Mouse (Mus musculus): Measurements from ENCODE around the gene Pkd1. TPM values are rescaled to one million over a fixed set of nuclear protein-coding genes. Genes with fewer than 3 reads are reported as not detected.
A peak's percentile ranks its signal among the peaks of the same experiment; 100 is the strongest.

Pkd1 gene
- total and polyA plus RNA-seq, 3 experiments: 2.8 to 13.4 (median 8.3) TPM

DNA sequence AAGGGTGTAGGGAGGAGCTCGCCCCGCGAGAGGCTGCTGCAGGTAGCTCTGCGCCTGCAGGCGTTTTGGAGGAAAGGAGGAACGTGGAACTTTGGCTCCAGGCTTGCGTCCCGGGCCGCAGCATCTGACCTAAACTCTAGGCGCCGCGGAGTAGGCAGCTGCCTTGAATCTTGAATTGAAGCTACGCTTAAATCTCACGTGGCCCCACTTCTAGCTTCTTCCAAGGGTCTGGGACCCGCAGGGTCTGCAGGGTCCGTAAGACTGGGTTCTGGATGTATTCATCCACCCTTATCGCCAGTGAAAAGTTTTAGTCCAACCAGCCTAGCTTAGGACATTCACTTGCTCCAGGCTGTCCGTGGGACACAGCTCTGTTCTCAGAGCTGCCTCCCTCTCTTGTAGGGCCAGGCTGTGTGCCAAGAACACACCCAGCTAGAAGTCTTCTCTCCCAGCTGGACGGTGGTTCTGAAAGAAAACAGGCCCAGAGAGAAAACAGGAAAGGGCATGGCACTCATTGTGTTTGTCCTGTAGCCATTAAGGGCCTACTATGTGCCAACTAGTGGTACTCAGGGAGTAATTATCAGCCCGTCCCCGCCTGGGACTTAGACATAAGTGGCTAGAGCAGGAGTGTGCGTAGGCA lies 83.3 kb downstream of the Pkd1 start:
- H3K79me2 ChIP-seq (replicated peaks; ENCODE audit: control insufficient read depth, extremely low read depth, insufficient read depth, poor library complexity, severe bottlenecking): no peaks in the 10 kb centered on the region
- H3K27ac ChIP-seq (ENCODE audit: insufficient read depth, low read depth): no peak overlapping the region
- no peak for DNase-seq (ENCODE audit: extremely low read depth)
- dilution Hi-C loops (cut with MboI; ENCODE audit: extremely low pct_ligation_motif_present, extremely low pct_unique_long_range_greater_than_20kb, low sequenced_read_pairs) (no loop called here), in situ Hi-C loops (cut with MboI; ENCODE audit: low pct_ligation_motif_present, low pct_unique_long_range_greater_than_20kb, low sequenced_read_pairs) (no loop called here)
- no peaks in the 10 kb centered on the region for H3K9me3 ChIP-seq (replicated peaks; ENCODE audit: low read length)
- H3K4me3 ChIP-seq (replicated peaks in 1 of 3; ENCODE audit: low read depth in 2 of 3, low read length in 2 of 3, poor library complexity in 1 of 3): peak overlapping the region; percentile 61 to 83 (median 80)
- peaks cover 6 to 53% of the 10 kb centered on the region in 2 experiments; a peak in 3 of 4 replicates for H3K4me1 ChIP-seq (ENCODE audit: control insufficient read depth in 1 of 2, insufficient read depth in 2 of 2)
- TF ChIP-seq ZKSCAN1 (IDR thresholded peaks at IDR 0.05; ENCODE audit: borderline replicate concordance, low read depth, low read length) (peak; percentile 72), MAZ (IDR thresholded peaks at IDR 0.05; ENCODE audit: low read depth, low read length) (no peak)
- H3K27me3 ChIP-seq (replicated peaks): no peaks in the 10 kb centered on the region
- peak overlapping the region; percentile 79 for H3K9ac ChIP-seq (ENCODE audit: insufficient read depth, low read depth)
- peaks cover 18 to 64% of the 10 kb centered on the region in 2 experiments for H3K36me3 ChIP-seq (replicated peaks in 1 of 2; ENCODE audit: control insufficient read depth in 1 of 2, insufficient read depth in 1 of 2, low read length in 1 of 2)
- peak overlapping the region; percentile 58 for H3K4me2 ChIP-seq (ENCODE audit: insufficient read depth, low read depth, poor library complexity, severe bottlenecking)

DNA sequence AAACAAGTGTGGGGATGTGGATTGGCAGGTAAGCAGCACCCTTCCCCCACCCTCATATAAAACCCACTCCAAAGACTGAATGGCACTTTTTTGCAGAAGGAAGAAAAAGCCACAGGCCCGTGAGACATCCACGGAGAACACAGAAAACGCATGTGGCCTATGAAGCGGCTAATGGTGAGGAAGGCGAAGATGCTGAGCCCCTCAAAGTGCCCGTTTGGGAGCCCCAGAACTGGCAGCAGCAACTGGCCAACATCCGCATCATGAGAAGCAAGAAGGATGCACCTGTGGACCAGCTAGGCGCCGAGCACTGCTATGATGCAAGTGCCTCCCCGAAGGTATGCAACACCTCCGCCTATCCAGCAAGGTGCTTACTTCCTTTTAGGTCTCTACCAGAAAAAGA lies 84.2 kb downstream of the Pkd1 start:
- Histone ChIP-seq H3K9ac (ENCODE audit: insufficient read depth, low read depth) (no peak overlapping the region), H3K4me1 (ENCODE audit: control insufficient read depth in 1 of 2, insufficient read depth in 2 of 2) (peaks cover 6 to 50% of the 10 kb centered on the region in 2 experiments; a peak in 3 of 4 replicates), H3K27ac (ENCODE audit: insufficient read depth, low read depth) (no peak overlapping the region), H3K36me3 (replicated peaks in 1 of 2; ENCODE audit: control insufficient read depth in 1 of 2, insufficient read depth in 1 of 2, low read length in 1 of 2) (peaks cover 14 to 63% of the 10 kb centered on the region in 2 experiments), H3K4me3 (replicated peaks in 1 of 3; ENCODE audit: low read depth in 2 of 3, low read length in 2 of 3, poor library complexity in 1 of 3) (no peak overlapping the region), H3K4me2 (ENCODE audit: insufficient read depth, low read depth, poor library complexity, severe bottlenecking) (no peak overlapping the region), H3K27me3 (replicated peaks) (no peaks in the 10 kb centered on the region), H3K9me3 (replicated peaks; ENCODE audit: low read length) (no peaks in the 10 kb centered on the region), H3K79me2 (replicated peaks; ENCODE audit: control insufficient read depth, extremely low read depth, insufficient read depth, poor library complexity, severe bottlenecking) (no peaks in the 10 kb centered on the region)
- dilution Hi-C loops (cut with MboI; ENCODE audit: extremely low pct_ligation_motif_present, extremely low pct_unique_long_range_greater_than_20kb, low sequenced_read_pairs): no loop called here
- no peak for DNase-seq (ENCODE audit: extremely low read depth)
- in situ Hi-C loops (cut with MboI; ENCODE audit: low pct_ligation_motif_present, low pct_unique_long_range_greater_than_20kb, low sequenced_read_pairs): no loop called here
- TF ChIP-seq MEF2A (IDR thresholded peaks at IDR 0.05; ENCODE audit: borderline replicate concordance, low read depth, low read length) (no peak), UBTF (IDR thresholded peaks at IDR 0.05; ENCODE audit: low read depth, low read length) (no peak), ZC3H11A (IDR thresholded peaks at IDR 0.05; ENCODE audit: low read depth, low read length) (no peak), CHD2 (IDR thresholded peaks at IDR 0.05; ENCODE audit: low read length) (no peak), POLR2A (IDR thresholded peaks at IDR 0.05; ENCODE audit: low read depth, low read length) (no peak), USF2 (conservative IDR thresholded peaks at IDR 0.05; ENCODE audit: low read depth, low read length) (no peak), GABPA (IDR thresholded peaks at IDR 0.05; ENCODE audit: insufficient replicate concordance, low read depth, low read length) (no peak)

DNA sequence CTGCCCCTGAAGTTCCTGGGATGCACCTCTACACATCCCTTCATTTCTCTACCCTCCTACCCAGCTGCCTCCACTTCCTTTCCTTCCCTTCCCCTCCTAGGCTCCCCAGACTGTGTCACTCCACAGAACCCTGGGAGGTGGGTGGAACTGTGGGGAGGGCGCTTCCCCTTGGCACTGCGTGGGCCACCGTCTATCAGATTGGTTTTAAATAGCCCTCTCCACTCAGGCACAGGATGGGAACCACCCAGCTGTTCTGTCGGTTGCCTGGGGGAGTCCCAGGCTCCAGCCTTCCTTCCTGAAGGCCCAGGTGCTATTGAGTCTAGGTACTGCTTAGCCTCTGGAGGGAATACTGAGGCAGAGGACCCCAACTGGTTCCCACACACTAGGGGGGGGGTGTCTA lies 85.4 kb downstream of the Pkd1 start:
- Histone ChIP-seq H3K27ac (ENCODE audit: insufficient read depth, low read depth) (no peak overlapping the region), H3K4me3 (replicated peaks in 1 of 3; ENCODE audit: low read depth in 2 of 3, low read length in 2 of 3, poor library complexity in 1 of 3) (no peak overlapping the region), H3K27me3 (replicated peaks) (no peaks in the 10 kb centered on the region), H3K4me2 (ENCODE audit: insufficient read depth, low read depth, poor library complexity, severe bottlenecking) (no peak overlapping the region), H3K4me1 (ENCODE audit: control insufficient read depth in 1 of 2, insufficient read depth in 2 of 2) (peaks cover 6 to 50% of the 10 kb centered on the region in 2 experiments; a peak in 3 of 4 replicates), H3K36me3 (replicated peaks in 1 of 2; ENCODE audit: control insufficient read depth in 1 of 2, insufficient read depth in 1 of 2, low read length in 1 of 2) (peaks cover 3 to 61% of the 10 kb centered on the region in 2 experiments), H3K9me3 (replicated peaks; ENCODE audit: low read length) (no peaks in the 10 kb centered on the region), H3K79me2 (replicated peaks; ENCODE audit: control insufficient read depth, extremely low read depth, insufficient read depth, poor library complexity, severe bottlenecking) (no peaks in the 10 kb centered on the region), H3K9ac (ENCODE audit: insufficient read depth, low read depth) (no peak overlapping the region)
- DNase-seq (ENCODE audit: extremely low read depth): no peak
- TF ChIP-seq MXI1 (IDR thresholded peaks at IDR 0.05; ENCODE audit: low read depth, low read length) (no peak), ZNF384 (IDR thresholded peaks at IDR 0.05; ENCODE audit: low read depth, low read length) (no peak), IRF4 (IDR thresholded peaks at IDR 0.05; ENCODE audit: low read depth, low read length) (no peak), USF2 (conservative IDR thresholded peaks at IDR 0.05; ENCODE audit: low read depth, low read length) (no peak), KAT2A (IDR thresholded peaks at IDR 0.05; ENCODE audit: insufficient replicate concordance, low read length) (no peak), POLR2AphosphoS2 (IDR thresholded peaks at IDR 0.05; ENCODE audit: low read depth, low read length) (no peak), RCOR1 (conservative IDR thresholded peaks at IDR 0.05; ENCODE audit: low read depth, low read length) (no peak), JUND (conservative IDR thresholded peaks at IDR 0.05; ENCODE audit: low read depth, low read length) (no peak), ZC3H11A (IDR thresholded peaks at IDR 0.05; ENCODE audit: low read depth, low read length) (no peak), NELFE (IDR thresholded peaks at IDR 0.05; ENCODE audit: low read depth, low read length) (no peak), MAFK (IDR thresholded peaks at IDR 0.05; ENCODE audit: insufficient replicate concordance, low read length) (no peak)
- dilution Hi-C loops (cut with MboI; ENCODE audit: extremely low pct_ligation_motif_present, extremely low pct_unique_long_range_greater_than_20kb, low sequenced_read_pairs) (no loop called here), in situ Hi-C loops (cut with MboI; ENCODE audit: low pct_ligation_motif_present, low pct_unique_long_range_greater_than_20kb, low sequenced_read_pairs) (no loop called here)
